Mouse (Mus musculus) activated CD4-positive, CD25-positive, alpha-beta regulatory T cell, adult 4 months (primary cell): ENCODE results near the gene Fndc3b. TPM values are rescaled to one million over a fixed set of nuclear protein-coding genes. Genes with fewer than 3 reads are reported as not detected.

Source experiments
- ATAC-seq: one replicate; pipeline ENCODE4 v1.8.0; 2017
- polyA plus RNA-seq, 2 experiments: library from polyadenylated mRNA; unstranded; fragments of 100-300 nt; shearing (Covaris generic); gene quantifications; one replicate each; pipeline ENCODE4 v1.2.1; 2017

The Fndc3b gene
- polyA plus RNA-seq, 2 experiments from 2014 or later, result 0.17 to 0.81 TPM

- ATAC-seq, result no peak
Observed at GRCm38 (mm10) chr3:27551005-27551404, 160.1 kb downstream of the Fndc3b start.

GRCm38 (mm10) chr3:27550409-27550808 is 160.7 kb downstream of the Fndc3b start:
- ATAC-seq, result no peak

- no peak for ATAC-seq
Observed at GRCm38 (mm10) chr3:27545651-27546050, 165.5 kb downstream of the Fndc3b start.

- ATAC-seq, result no peak
Observed at GRCm38 (mm10) chr3:27544061-27544460, 167.0 kb downstream of the Fndc3b start.

- ATAC-seq, result no peak
Observed at GRCm38 (mm10) chr3:27541841-27542240, 169.3 kb downstream of the Fndc3b start.

- ATAC-seq, result no peak
Observed at GRCm38 (mm10) chr3:27541181-27541580, 169.9 kb downstream of the Fndc3b start.

GRCm38 (mm10) chr3:27534208-27534607 is 176.9 kb downstream of the Fndc3b start:
- no peak for ATAC-seq

GRCm38 (mm10) chr3:27533721-27534120 is 177.4 kb downstream of the Fndc3b start:
- ATAC-seq, result no peak

- ATAC-seq, result no peak
Observed at GRCm38 (mm10) chr3:27531993-27532392, 179.1 kb downstream of the Fndc3b start.

- no peak for ATAC-seq
Observed at GRCm38 (mm10) chr3:27530370-27530769, 180.7 kb downstream of the Fndc3b start.

GRCm38 (mm10) chr3:27529221-27530051 is 181.7 kb downstream of the Fndc3b start:
- ATAC-seq, result no peak

- ATAC-seq, result no peak
Observed at GRCm38 (mm10) chr3:27526991-27527390, 184.1 kb downstream of the Fndc3b start.

GRCm38 (mm10) chr3:27523176-27523936 is 187.8 kb downstream of the Fndc3b start:
- ATAC-seq, result no peak

- no peak for ATAC-seq
Observed at GRCm38 (mm10) chr3:27520391-27520790, 190.7 kb downstream of the Fndc3b start.

- no peak for ATAC-seq
Observed at GRCm38 (mm10) chr3:27519481-27519880, 191.6 kb downstream of the Fndc3b start.

GRCm38 (mm10) chr3:27518935-27519334 is 192.2 kb downstream of the Fndc3b start:
- no peak for ATAC-seq

GRCm38 (mm10) chr3:27516536-27516935 is 194.6 kb downstream of the Fndc3b start:
- ATAC-seq, result no peak

- no peak for ATAC-seq
Observed at GRCm38 (mm10) chr3:27511765-27512164, 199.3 kb downstream of the Fndc3b start.

GRCm38 (mm10) chr3:27506886-27507285 is 204.2 kb downstream of the Fndc3b start:
- ATAC-seq, result no peak

- no peak for ATAC-seq
Observed at GRCm38 (mm10) chr3:27505582-27505981, 205.5 kb downstream of the Fndc3b start.

GRCm38 (mm10) chr3:27503279-27504038 is 207.6 kb downstream of the Fndc3b start:
- ATAC-seq, result no peak

GRCm38 (mm10) chr3:27495296-27496073 is 215.6 kb downstream of the Fndc3b start:
- ATAC-seq, result no peak
